Mouse (Mus musculus) embryonic fibroblast, embryonic 13.5 days (primary cell): Measurements from ENCODE around the gene Tnfrsf13c.

ENCODE experiments used
- CTCF ChIP-seq: IDR thresholded peaks from 2 replicates; pipeline ENCODE4 v1.5.1; 2011; ENCODE audit warnings: mild to moderate bottlenecking, control low read depth, low read length, moderate library complexity, borderline replicate concordance; ENCODE audit not compliant: insufficient read depth
- POLR2A ChIP-seq: IDR thresholded peaks from 2 replicates; pipeline ENCODE4 v1.6.1; 2011; ENCODE audit warnings: low read depth, mild to moderate bottlenecking, control low read depth, low read length, moderate library complexity

DNA sequence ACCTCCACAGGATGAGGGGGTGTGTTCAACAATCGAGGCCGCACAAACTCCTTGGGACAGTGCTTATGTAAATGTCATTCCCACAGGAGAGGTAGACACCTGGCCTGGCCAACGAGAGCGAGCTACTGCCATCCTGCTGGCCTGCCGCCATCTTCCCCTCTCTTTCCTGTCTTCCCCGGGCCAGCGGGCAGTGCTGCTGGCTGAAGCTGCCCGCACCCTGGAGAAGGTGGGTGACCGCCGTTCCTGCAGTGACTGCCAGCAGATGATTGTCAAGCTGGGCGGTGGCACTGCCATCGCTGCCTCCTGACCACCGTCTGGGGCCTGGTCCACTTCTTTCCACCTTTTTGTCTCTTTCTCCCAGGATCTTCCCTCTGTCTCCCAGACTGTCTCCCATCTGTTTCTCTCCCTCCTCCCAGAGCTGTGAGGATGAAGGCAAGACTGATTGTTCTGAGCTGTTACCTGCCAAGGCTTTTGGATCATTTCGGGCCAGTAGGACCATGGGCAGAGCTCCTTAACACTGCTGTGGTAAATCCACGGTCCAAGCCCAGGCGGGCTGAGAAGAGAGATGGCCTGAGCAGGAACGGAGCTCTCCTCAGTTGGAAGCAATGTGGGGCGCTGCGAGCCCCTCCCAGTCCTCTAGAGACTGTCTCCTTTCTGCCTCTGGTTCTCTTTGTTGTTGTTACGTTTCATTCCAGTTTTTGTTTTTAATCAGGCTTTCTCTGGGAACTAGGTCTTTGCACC is 20.4 kb downstream of the Tnfrsf13c start:
- TF ChIP-seq CTCF: no peak
- TF ChIP-seq POLR2A: no peak
